8 mouse cellular contexts compared by ENCODE assay signal in genomic region chr11:82746857-82747366, GRCm38 (mm10). TPM values are rescaled to one million over a fixed set of nuclear protein-coding genes. Genes with fewer than 3 reads are reported as not detected.
DNase-seq lines count a peak whose midpoint lies in the region; ATAC-seq lines count a peak whose summit lies in the region.

No protein-coding gene starts in this region.

- no peak overlapping the region for H3K27ac ChIP-seq in heart, embryonic 14.5 days (replicated peaks in 1 of 2; ENCODE audit: control insufficient read depth in 1 of 2, insufficient read depth in 1 of 2, low read depth in 2 of 2, low read length in 2 of 2)
- H3K27ac ChIP-seq in hindbrain, embryonic 16.5 days (ENCODE audit: low read depth, low read length) = no peak overlapping the region

- H3K4me1 ChIP-seq in heart, embryonic 14.5 days (ENCODE audit: control insufficient read depth in 2 of 2, insufficient read depth in 2 of 2, low read length in 2 of 2) = no peaks in the 10 kb centered on the region
- H3K4me1 ChIP-seq in hindbrain, embryonic 16.5 days (ENCODE audit: control insufficient read depth, insufficient read depth, low read depth, low read length) = no peaks in the 10 kb centered on the region

- no peak overlapping the region; a peak in 1 of 4 replicates for H3K4me3 ChIP-seq in heart, embryonic 14.5 days (ENCODE audit: control insufficient read depth in 1 of 2, insufficient read depth in 1 of 2, low read depth in 1 of 2, low read length in 2 of 2)
- no peak overlapping the region for H3K4me3 ChIP-seq in hindbrain, embryonic 16.5 days (ENCODE audit: low read length)

- H3K9ac ChIP-seq in heart, embryonic 14.5 days (ENCODE audit: low read length) = no peak overlapping the region
- H3K9ac ChIP-seq in hindbrain, embryonic 16.5 days (ENCODE audit: low read depth, low read length) = no peak overlapping the region

- 0 out of 2 replicates have a peak, but pooled peaks cover 4% of the 10 kb centered on the region for H3K27me3 ChIP-seq in heart, embryonic 14.5 days (ENCODE audit: control insufficient read depth, insufficient read depth, low read length)
- H3K27me3 ChIP-seq in hindbrain, embryonic 16.5 days (replicated peaks; ENCODE audit: control insufficient read depth, insufficient read depth, low read length) = no peaks in the 10 kb centered on the region

- WGBS in heart, embryonic 14.5 days = 63% methylated on average over 8 of the region's 8 CpGs
- 86% methylated on average over 8 of the region's 8 CpGs for WGBS in hindbrain, embryonic 16.5 days

- peak; percentile 22 for DNase-seq in lung, postnatal 36 days
- no peak for DNase-seq in lung, postnatal 4 days
- DNase-seq in thymus, postnatal 4 days = peak; percentile 39
- DNase-seq in layer of hippocampus, postnatal 36 days = no peak
- DNase-seq in urinary bladder, postnatal 4 days (ENCODE audit: low spot score in 2 of 2) = no peak

- H3K4me2 ChIP-seq in heart, embryonic 14.5 days (ENCODE audit: low read length) = peak overlapping the region; percentile 38; the same call in 1 of the 2 replicates
- H3K4me2 ChIP-seq in hindbrain, embryonic 16.5 days (ENCODE audit: low read length) = no peak overlapping the region

- ATAC-seq in heart, embryonic 14.5 days (ENCODE audit: insufficient number of reproducible peaks, insufficient read depth, low FRiP score, low read depth) = no peak
- peak; percentile 92 for ATAC-seq in megakaryocyte progenitor cell, adult 5-6 weeks (replicated peaks; ENCODE audit: poor library complexity)
- ATAC-seq in hindbrain, embryonic 16.5 days = no peak

- H3K36me3 ChIP-seq in heart, embryonic 14.5 days (ENCODE audit: control insufficient read depth, insufficient read depth, low read length) = no peaks in the 10 kb centered on the region
- no peaks in the 10 kb centered on the region for H3K36me3 ChIP-seq in hindbrain, embryonic 16.5 days (ENCODE audit: control insufficient read depth, insufficient read depth, low read length)

- peaks cover 6% of the 10 kb centered on the region; the same call in 1 of the 2 replicates for H3K9me3 ChIP-seq in heart, embryonic 14.5 days (ENCODE audit: control insufficient read depth, low read length)
- no peaks in the 10 kb centered on the region for H3K9me3 ChIP-seq in hindbrain, embryonic 16.5 days (ENCODE audit: control insufficient read depth, low read length)

RNA-seq across cellular contexts. Expression of gene Cct6b, which starts 17.2 kb away (rescaled TPM):
- polyA plus RNA-seq in heart, embryonic 14.5 days (2014; fragmentation: Nextera tagmentation; extraction: Ambion mirVana) = 0.38 and 0.47 TPM in 2 replicates
- total RNA-seq in megakaryocyte progenitor cell, adult 5-6 weeks (2015) = 0.30 and 0.32 TPM in 2 replicates
- 0.08 and 0.37 TPM in 2 replicates for total RNA-seq in megakaryocyte progenitor cell, adult 5-6 weeks (2017)
- under 1 TPM in 1 of 2 experiments, not detected in 1; 0.20 TPM for total RNA-seq in layer of hippocampus, postnatal 36 days (2021)
- 0.20 and 0.49 TPM in 2 replicates for polyA plus RNA-seq in hindbrain, embryonic 16.5 days (2015; fragmentation: Nextera tagmentation; extraction: Ambion mirVana)

RNA-seq across cellular contexts. Expression of gene Zfp830, which starts 17.2 kb away (rescaled TPM):
- polyA plus RNA-seq in heart, embryonic 14.5 days (2014; fragmentation: Nextera tagmentation; extraction: Ambion mirVana) = 24.4 and 27.1 TPM in 2 replicates
- 20.1 and 20.8 TPM in 2 replicates for total RNA-seq in megakaryocyte progenitor cell, adult 5-6 weeks (2015)
- 46.3 and 54.1 TPM in 2 replicates for total RNA-seq in megakaryocyte progenitor cell, adult 5-6 weeks (2017)
- total RNA-seq in layer of hippocampus, postnatal 36 days (2021) = 10 to 100 TPM; 15.9 to 17.4 TPM
- 27.5 and 27.9 TPM in 2 replicates for polyA plus RNA-seq in hindbrain, embryonic 16.5 days (2015; fragmentation: Nextera tagmentation; extraction: Ambion mirVana)

RNA-seq across cellular contexts. Expression of gene Lig3, which starts 34.0 kb away (rescaled TPM):
- polyA plus RNA-seq in heart, embryonic 14.5 days (2014; fragmentation: Nextera tagmentation; extraction: Ambion mirVana) = 22.9 and 25.4 TPM in 2 replicates
- total RNA-seq in megakaryocyte progenitor cell, adult 5-6 weeks (2015) = 31.3 and 39.5 TPM in 2 replicates
- total RNA-seq in megakaryocyte progenitor cell, adult 5-6 weeks (2017) = 37.6 and 67.4 TPM in 2 replicates
- 10 to 100 TPM; 23.6 to 26.3 TPM for total RNA-seq in layer of hippocampus, postnatal 36 days (2021)
- 20.9 and 22.1 TPM in 2 replicates for polyA plus RNA-seq in hindbrain, embryonic 16.5 days (2015; fragmentation: Nextera tagmentation; extraction: Ambion mirVana)

Comparison
In these comparisons a context has a peak if more than half of its experiments do, and no peak if none do; other contexts are left out.
1. DNase-seq: peak in lung, postnatal 36 days (single experiment) and thymus, postnatal 4 days (single experiment); none in lung, postnatal 4 days (0 of 2), layer of hippocampus, postnatal 36 days (0 of 2) and urinary bladder, postnatal 4 days (0 of 2).